Mouse (Mus musculus) kidney, adult 2 months (tissue): ENCODE data around the gene Anapc5. TPM values are rescaled to one million over a fixed set of nuclear protein-coding genes. Genes with fewer than 3 reads are reported as not detected.
A peak's percentile ranks its signal among the peaks of the same experiment; 100 is the strongest.

Experiments
- DNase-seq: peaks from one replicate; pipeline ENCODE4 v3.0.0; 2021
- H3K27ac ChIP-seq: fragments of 200-500 bp; 2 replicates; pipeline ENCODE4 v1.5.1; 2012; ENCODE audit warnings: low read depth, low read length, control low read depth, inconsistent platforms; ENCODE audit not compliant: insufficient read depth
- H3K27me3 ChIP-seq: fragments of 200-500 bp; replicated peaks from 2 replicates; pipeline ENCODE4 v1.6.1; 2012; ENCODE audit warnings: mild to moderate bottlenecking, moderate library complexity, low read length, inconsistent platforms; ENCODE audit not compliant: control insufficient read depth, insufficient read depth
- H3K36me3 ChIP-seq: fragments of 200-500 bp; 2 replicates; pipeline ENCODE4 v1.6.1; 2012; ENCODE audit warnings: mild to moderate bottlenecking, moderate library complexity, low read length, inconsistent platforms; ENCODE audit not compliant: control insufficient read depth, insufficient read depth
- H3K4me1 ChIP-seq: fragments of 200-500 bp; 2 replicates; pipeline ENCODE4 v1.6.1; 2011; ENCODE audit warnings: low read length; ENCODE audit not compliant: control insufficient read depth, insufficient read depth
- H3K4me3 ChIP-seq: fragments of 200-500 bp; 2 replicates; pipeline ENCODE4 v1.5.1; 2011; ENCODE audit warnings: mild to moderate bottlenecking, low read depth, low read length, control low read depth; ENCODE audit not compliant: insufficient read depth
- CTCF ChIP-seq: fragments of 200-500 bp; conservative IDR thresholded peaks from 2 replicates; pipeline ENCODE4 v1.5.1; 2011; ENCODE audit warnings: low read depth, mild to moderate bottlenecking, control low read depth, low read length, moderate library complexity, mixed read lengths; ENCODE audit not compliant: insufficient read depth, insufficient read length
- POLR2A ChIP-seq: fragments of 200-500 bp; IDR thresholded peaks from one replicate; pipeline ENCODE4 v1.6.1; 2011; ENCODE audit warnings: low read depth, low read length, control low read depth
- WGBS: fragments of 180-500 bp; shearing (Covaris S2); methylation state at CpG from one replicate; pipeline ENCODE4 v1.1.7; 2018; 5-methylcytosine and 5-hydroxymethylcytosine counted together
- polyA plus RNA-seq: library from polyadenylated mRNA; depleted of rRNA; stranded (reverse); fragments of >200 nt; gene quantifications from 2 replicates; pipeline ENCODE4 v1.2.3, GENCODE M21; 2012

Gene Anapc5
- polyA plus RNA-seq, 1 experiment = 209 TPM

GRCm38 (mm10) chr5:122774743-122775611 is 46.2 kb downstream of the Anapc5 start:
- Histone ChIP-seq H3K27ac (no peak overlapping the region), H3K4me3 (no peak overlapping the region), H3K4me1 (peaks cover 5% of the 10 kb centered on the region), H3K36me3 (no peaks in the 10 kb centered on the region), H3K27me3 (no peaks in the 10 kb centered on the region)
- TF ChIP-seq CTCF = no peak
- no peak for TF ChIP-seq POLR2A
- WGBS = 44% methylated on average over 28 of the region's 28 CpGs
- no peak for DNase-seq

- H3K27me3 ChIP-seq = no peaks in the 10 kb centered on the region
- H3K27ac ChIP-seq = no peak overlapping the region
- peaks cover 5% of the 10 kb centered on the region for H3K4me1 ChIP-seq
- H3K36me3 ChIP-seq = no peaks in the 10 kb centered on the region
- TF ChIP-seq CTCF (no peak), POLR2A (no peak)
- H3K4me3 ChIP-seq = no peak overlapping the region
- 89% methylated on average over 11 of the region's 11 CpGs for WGBS
- no peak for DNase-seq
These were observed 47.4 kb downstream of the Anapc5 start for GRCm38 (mm10) chr5:122773756-122774155.

DNA sequence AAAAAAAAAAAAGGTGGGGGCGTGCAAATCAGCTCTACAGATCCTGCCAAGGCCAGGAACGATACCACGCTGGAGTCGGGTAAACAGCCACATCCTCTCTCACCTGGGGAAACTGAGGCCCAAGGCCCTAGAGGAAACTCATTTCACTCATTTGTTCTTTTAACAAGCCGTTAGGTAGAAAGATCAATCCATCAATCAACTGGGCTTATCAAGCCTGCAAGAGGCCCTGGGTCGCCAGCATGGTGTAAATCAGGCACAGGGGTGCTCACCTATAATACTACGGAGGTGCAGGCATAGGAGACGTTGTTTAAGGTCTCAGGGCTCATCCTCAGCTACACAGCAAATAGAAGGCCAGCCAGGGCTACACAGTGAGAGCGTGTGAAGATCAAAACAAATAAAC is 49.7 kb downstream of the Anapc5 start:
- DNase-seq = no peak
- H3K4me3 ChIP-seq = no peak overlapping the region
- H3K27ac ChIP-seq = peak overlapping the region; percentile 62; the same call in 1 of the 2 replicates
- H3K27me3 ChIP-seq = no peaks in the 10 kb centered on the region
- TF ChIP-seq POLR2A (no peak), CTCF (no peak)
- 73% methylated on average over 9 of the region's 9 CpGs for WGBS
- peaks cover 5% of the 10 kb centered on the region for H3K4me1 ChIP-seq
- H3K36me3 ChIP-seq = no peaks in the 10 kb centered on the region

DNA sequence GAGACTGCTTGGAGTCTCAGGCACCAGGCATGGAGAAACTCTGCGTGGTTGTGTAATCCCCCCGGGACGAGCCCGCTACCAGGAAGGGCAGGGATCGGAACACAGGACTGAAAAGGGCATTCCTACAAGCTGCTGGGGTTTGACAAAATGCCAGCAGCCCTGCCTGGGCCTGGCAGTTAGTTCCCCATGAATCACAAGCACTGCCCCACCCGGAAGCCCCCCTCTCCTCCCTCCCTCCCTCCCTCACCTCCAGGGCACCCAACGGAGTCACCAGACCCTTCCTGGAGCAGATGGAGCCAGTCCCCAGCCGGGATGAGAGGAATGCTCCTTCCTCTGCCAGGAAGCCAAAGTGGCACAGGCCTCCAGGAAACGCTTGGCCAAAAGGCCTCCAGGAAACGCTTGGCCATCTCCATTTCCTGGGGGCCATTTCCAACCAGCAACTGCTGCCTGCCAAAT is 50.3 kb downstream of the Anapc5 start:
- WGBS = 29% methylated on average over 10 of the region's 10 CpGs
- DNase-seq = peak; percentile 89
- no peak for TF ChIP-seq CTCF
- TF ChIP-seq POLR2A = no peak
- peaks cover 5% of the 10 kb centered on the region for H3K4me1 ChIP-seq
- peak overlapping the region; percentile 96 for H3K27ac ChIP-seq
- no peaks in the 10 kb centered on the region for H3K27me3 ChIP-seq
- H3K4me3 ChIP-seq = no peak overlapping the region
- no peaks in the 10 kb centered on the region for H3K36me3 ChIP-seq

DNA sequence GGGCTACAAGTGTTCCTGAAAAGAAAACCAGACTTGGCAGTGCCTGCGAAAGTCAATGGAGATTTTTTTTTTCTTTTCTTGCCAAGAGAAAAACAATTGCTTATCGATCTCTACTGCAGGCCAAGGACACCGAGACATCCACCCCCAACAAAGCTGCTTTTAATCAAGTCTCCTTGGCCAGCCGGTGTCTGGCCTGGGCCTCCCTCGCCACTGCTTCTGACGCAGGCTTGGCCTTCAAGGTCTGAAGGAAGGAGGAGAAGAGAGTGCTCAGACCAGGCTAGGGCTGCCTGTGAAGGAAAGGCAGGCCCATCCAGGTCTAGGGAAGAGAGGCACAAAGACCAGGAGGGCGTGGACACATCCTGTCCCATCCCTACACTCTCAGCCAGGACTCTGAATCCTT is 50.8 kb downstream of the Anapc5 start:
- Histone ChIP-seq H3K36me3 (no peaks in the 10 kb centered on the region), H3K4me3 (no peak overlapping the region), H3K4me1 (peaks cover 5% of the 10 kb centered on the region), H3K27ac (peak overlapping the region; percentile 96), H3K27me3 (no peaks in the 10 kb centered on the region)
- WGBS = 51% methylated on average over 7 of the region's 7 CpGs
- no peak for DNase-seq
- TF ChIP-seq POLR2A = no peak
- no peak for TF ChIP-seq CTCF

DNA sequence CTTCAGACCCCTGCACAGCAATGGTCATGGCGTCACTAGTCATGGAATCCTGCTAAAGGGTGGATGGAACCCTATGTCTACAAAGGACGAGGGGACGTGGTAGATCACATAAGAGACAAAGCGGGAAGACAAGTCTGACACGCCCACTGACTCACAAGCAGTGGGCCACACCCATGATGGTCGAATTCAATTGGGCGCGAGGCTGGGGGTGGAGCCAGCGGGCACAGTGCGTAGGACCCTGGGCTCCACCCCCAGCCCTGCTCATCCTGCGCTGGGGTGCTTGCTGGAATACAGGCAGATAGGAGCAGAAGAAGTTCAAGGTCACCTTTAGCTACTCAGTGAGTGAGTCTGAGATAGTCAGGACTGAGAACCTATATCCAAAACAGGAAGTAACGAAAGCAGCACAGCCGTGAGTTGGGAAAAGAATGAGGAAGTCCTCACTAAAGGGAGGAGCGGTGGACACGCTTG is 52.0 kb downstream of the Anapc5 start:
- H3K27ac ChIP-seq = peak overlapping the region; percentile 1; the same call in 1 of the 2 replicates
- no peaks in the 10 kb centered on the region for H3K36me3 ChIP-seq
- no peak for TF ChIP-seq CTCF
- no peak for TF ChIP-seq POLR2A
- 84% methylated on average over 15 of the region's 15 CpGs for WGBS
- H3K27me3 ChIP-seq = no peaks in the 10 kb centered on the region
- H3K4me3 ChIP-seq = no peak overlapping the region
- H3K4me1 ChIP-seq = peaks cover 5% of the 10 kb centered on the region
- no peak for DNase-seq

DNA sequence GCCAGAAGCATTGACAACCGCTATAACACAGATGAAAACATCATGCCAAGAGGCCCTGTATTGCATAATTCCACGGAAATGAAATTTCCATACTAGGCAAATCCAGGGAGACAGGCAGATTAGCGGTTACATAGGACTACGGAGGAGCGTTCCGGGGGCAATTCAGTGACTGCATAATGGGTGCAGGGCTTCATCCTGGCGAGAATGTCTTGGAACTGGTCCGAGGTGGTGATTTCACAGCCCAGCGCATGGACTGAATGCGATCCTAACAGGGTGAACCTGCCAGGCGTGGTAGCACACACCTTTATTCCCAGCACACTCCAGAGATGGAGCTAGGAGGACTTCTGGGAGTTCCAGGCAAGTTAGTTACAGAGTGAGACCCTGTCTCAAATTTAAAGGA is 53.9 kb downstream of the Anapc5 start:
- peak; percentile 21 for DNase-seq
- Histone ChIP-seq H3K27me3 (no peaks in the 10 kb centered on the region), H3K36me3 (no peaks in the 10 kb centered on the region), H3K27ac (no peak overlapping the region), H3K4me1 (peaks cover 5% of the 10 kb centered on the region), H3K4me3 (no peak overlapping the region)
- TF ChIP-seq POLR2A (no peak), CTCF (no peak)
- WGBS = 78% methylated on average over 11 of the region's 11 CpGs
